Mouse (Mus musculus): ENCODE measurements around the gene Tmem255a.

Gene Tmem255a

DNA sequence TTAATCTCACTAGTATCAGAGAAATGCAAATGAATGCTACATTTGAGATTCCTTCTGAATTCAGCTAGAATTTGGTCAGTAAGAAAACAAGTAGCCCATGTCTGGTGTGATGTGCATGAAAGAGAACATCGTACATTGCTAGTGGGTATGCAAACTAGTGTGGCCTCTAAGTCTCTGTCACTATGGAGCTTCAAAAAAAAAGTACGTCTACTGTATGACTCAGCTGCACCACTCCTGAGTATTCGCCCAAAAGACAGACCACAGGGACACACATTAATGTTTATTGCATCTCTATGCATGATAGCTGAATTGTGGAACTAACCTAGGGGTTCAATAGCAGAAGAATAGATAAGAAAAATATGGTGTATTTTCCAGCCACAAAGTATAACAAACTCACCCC, 86.9 kb downstream of the Tmem255a start:
- no peak for DNase-seq

GRCm38 (mm10) chrX:38159097-38159496, 93.1 kb downstream of the Tmem255a start:
- DNase-seq = no peak
